Mouse (Mus musculus) gastrocnemius, adult 18-20 months (tissue): ENCODE measurements around the gene Slc36a1. TPM values are rescaled to one million over a fixed set of nuclear protein-coding genes. Genes with fewer than 3 reads are reported as not detected.

Experiments
- DNase-seq: peaks from one replicate; pipeline ENCODE4 v3.0.0; 2021; ENCODE audit warnings: low spot score
- long read RNA-seq, 2 experiments: library from polyadenylated mRNA; stranded (forward); transcript quantifications; one replicate each; pipeline ENCODE4 v2.0.0; 2021
- total RNA-seq, 2 experiments: library from RNA; stranded (reverse); gene quantifications; 2 replicates each; pipeline ENCODE4 v1.2.3; 2021

The Slc36a1 gene
- 1 to 10 TPM; 5.3 to 6.4 TPM for total RNA-seq
- long read RNA-seq, experiment 1, partial matches to known transcripts: 0 of 1 reads
- long read RNA-seq, experiment 1, other reads (novel, unspliced or antisense): 1 of 1 reads
- long read RNA-seq, experiment 2, partial matches to known transcripts: 2 of 5 reads
- long read RNA-seq, experiment 2, other reads (novel, unspliced or antisense): 3 of 5 reads

DNA sequence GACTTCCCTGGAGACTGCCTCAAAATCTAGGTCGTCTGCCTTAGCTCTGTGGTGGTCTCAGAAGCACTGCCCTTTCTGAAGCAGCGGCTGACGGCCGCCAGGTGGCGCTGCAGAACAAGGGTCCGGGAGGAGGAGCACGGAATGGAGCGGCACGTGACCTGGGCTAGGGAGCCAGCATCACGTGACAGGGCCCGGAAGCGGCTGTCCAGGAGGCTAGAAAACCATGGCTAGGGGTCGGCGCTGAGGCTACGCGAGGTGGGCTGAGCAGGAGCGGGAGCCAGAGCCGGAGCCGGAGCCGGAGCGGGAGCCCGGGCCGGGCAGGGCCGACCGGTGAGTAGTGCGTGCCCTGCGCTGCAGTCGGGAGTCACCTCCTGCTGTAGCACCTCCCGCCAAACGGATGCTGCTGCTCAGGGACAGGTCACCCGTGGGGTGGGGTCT, at the start of gene Slc36a1:
Gene Slc36a1, plus strand, starts transcription at position 192 of the 438 bp plus-strand sequence.
- peak; percentile 97 for DNase-seq

DNA sequence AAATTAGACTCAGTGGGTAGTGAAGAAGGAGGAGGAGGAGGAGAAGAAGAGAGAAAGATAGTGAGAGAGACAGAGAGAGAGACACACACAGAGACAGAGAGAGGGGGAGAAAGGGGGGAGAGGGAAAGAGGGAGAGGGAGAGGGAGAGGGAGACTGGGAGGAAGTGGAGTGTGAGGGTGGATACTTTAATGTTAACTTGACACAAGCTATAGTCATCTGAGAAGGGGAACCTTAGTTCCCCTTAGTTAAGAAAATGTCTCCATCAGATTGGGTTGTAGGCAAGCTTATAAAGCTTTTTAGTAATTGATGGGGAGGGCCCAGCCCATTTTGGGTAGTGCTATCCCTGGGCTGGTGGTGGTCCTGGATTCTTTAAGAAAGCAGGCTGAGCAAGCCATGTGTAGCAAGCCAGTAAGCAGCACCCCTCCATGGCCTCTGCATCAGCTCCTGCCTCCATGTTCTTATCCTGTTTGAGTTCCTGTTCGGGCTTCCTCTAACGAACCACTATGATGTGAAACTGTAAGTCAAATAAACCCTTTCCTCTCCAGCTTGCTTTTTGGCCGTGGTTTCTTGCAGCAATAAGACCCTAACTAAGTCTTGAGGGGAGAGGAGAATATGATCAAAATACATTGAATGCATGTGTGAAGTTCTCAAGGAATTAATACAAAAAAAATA, 49.6 kb upstream of the Slc36a1 start:
- no peak for DNase-seq

- no peak for DNase-seq
Observed at GRCm38 (mm10) chr11:55155070-55155421, 49.1 kb upstream of the Slc36a1 start.

DNA sequence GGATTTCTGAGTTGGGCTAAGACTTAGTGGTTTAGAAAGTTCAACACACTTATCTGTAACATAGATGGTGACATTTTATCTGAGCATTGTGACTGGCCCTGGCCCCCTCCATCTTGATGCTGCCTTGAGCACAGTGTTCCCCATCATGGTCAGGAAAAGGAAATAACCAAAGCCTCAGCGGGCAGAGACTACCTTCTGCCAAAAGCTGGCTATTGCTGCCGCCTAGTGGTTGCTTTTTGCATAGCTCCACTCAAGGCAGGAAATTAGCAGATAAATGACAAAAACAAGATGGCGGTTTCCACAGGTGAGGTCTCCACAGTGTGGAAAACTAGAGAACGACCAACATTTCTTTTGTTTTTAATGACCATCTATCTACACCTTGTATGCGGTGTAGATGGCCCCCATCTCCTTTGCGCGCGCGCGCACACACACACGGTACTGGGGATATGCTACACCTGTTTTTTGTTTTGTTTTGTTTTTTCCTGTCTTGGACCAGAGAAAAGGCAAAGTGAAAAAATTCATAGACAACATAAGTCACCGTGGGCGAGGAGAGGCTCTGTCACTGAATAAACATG, 45.3 kb upstream of the Slc36a1 start:
- peak; percentile 76 for DNase-seq

GRCm38 (mm10) chr11:55162670-55163069, 41.5 kb upstream of the Slc36a1 start:
- DNase-seq: no peak

DNA sequence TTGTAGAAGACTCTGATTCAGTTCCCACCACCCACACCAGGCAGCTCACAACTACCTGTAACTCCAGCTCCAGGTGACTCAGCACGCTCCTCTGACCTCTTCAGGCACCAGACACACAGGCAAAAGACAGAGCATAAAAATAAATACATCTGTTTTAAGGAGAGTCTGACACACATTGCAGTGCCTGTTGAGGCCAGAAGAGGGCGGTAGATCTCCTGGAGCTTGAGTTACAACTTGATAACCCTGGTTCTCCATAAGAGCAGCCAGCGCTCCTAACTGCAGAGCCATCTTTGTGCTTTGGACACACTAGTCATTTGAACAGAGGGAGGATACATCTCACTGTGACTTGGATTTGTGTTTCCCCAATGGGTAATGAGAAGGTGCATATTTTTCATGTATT, 39.4 kb upstream of the Slc36a1 start:
- peak; percentile 15 for DNase-seq

- DNase-seq: no peak
Observed at GRCm38 (mm10) chr11:55165748-55166147, 38.4 kb upstream of the Slc36a1 start.

GRCm38 (mm10) chr11:55168504-55168903, 35.6 kb upstream of the Slc36a1 start:
- no peak for DNase-seq

DNA sequence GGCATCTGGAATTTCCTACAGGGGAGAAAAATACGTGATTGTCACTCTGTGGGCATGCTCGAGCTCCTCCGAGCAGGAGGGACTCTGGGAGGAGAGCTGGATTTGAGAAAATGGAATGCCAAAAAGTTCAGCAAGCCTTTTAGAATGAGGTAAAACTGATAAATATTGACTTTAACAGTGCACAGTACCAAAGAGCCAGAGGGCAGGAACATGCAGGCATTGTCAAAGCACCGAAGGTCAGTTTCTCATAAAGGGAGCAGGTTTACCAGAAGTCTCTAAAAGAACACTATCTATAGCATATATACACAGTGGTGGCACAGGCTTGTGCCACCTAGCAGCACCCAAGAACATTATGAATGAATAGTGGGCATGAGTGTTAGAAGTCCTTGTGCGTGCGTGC, 35.2 kb upstream of the Slc36a1 start:
- DNase-seq: no peak

- DNase-seq: no peak
Observed at GRCm38 (mm10) chr11:55170501-55170900, 33.6 kb upstream of the Slc36a1 start.

DNA sequence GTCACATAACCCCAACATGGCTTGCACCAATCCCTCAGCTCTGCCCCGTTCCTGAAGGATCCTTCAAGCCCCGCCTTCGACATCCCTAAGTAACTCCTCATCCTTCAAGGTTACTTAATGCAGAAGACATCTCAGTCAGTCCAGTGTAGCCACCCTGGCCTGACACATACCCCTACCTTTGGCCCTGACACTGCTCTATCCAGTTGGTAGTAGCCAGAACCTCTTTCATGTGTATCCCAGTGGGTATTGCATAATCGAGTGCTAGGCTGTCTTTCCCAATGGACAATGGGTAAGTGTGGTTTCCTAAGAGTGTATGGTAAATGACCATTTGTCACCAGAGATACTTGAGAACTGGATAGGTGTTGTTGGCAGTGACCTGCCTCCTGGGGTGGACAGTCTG, 25.3 kb upstream of the Slc36a1 start:
- no peak for DNase-seq

- DNase-seq: no peak
Observed at GRCm38 (mm10) chr11:55179856-55180255, 24.3 kb upstream of the Slc36a1 start.

DNA sequence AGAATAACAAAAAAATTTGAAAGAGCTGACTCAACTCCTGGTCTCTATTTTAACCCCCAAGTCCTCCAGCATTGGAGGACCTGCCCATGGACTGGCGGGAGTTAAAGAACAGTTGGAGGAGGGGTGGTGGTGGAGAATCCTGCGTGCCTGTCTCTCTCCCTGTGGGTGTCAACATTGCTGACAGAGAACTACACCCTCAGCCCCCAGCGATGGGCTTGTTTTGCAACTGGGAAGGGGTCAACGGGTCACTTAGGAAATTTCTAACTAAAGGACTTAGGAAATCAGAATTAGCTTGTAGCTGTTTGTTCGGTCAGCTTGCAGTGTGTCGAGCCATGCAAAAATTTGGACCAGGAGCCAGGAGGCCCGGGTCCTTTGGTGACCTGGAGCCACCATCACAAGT, 21.0 kb upstream of the Slc36a1 start:
- no peak for DNase-seq

DNA sequence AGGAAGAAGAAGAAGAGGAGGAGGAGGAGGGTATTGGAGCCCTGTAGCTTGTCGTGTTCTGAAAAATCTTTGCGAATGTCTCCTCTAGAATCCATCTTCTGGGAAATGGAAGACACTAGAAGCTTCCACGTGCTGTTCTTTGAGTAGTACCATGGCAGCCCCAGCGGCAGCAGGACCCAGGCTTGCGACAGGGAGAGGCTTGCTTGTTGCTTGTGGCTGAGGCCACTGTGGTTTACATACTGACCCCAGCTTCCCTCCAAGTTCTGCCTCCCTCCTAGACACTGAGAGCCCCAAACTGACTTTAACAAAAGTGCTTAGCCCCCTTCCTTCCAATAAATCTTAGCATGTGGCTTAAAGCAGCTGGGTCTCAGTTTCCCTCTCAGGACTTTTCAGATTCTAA, 19.9 kb upstream of the Slc36a1 start:
- DNase-seq: no peak

DNA sequence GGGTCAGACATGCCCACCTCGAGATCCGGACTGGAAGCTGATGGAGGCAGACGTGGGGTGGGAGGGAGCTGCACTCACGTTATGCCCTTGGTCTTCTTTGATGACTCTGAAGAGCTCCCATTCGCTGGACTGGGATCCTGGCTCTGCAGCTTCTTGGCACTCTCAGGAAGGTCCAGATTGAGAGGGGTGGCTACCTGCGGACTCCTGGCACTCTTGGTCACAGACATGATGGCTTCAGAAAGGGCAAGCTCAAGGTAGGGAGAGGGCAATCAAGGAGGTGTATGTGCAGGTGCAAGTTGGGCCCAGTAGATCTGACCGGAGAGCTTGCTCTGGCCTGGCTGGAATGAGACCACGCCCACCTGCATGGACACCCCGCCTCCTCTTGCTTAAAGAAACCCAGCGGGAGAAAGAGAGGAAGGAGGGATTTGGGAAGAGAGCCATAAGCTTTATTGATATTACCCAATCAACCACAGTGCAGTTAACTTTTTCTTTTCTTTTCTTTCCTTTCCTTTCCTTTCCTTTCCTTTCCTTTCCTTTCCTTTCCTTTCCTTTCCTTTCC, 19.3 kb upstream of the Slc36a1 start, which contains the start of gene Slc36a2:
Gene Slc36a2, minus strand, starts transcription at position 345 of the 559 bp plus-strand sequence.
- DNase-seq: no peak

GRCm38 (mm10) chr11:55187292-55187691, 16.9 kb upstream of the Slc36a1 start:
- DNase-seq: no peak

GRCm38 (mm10) chr11:55187777-55188176, 16.4 kb upstream of the Slc36a1 start:
- no peak for DNase-seq

DNA sequence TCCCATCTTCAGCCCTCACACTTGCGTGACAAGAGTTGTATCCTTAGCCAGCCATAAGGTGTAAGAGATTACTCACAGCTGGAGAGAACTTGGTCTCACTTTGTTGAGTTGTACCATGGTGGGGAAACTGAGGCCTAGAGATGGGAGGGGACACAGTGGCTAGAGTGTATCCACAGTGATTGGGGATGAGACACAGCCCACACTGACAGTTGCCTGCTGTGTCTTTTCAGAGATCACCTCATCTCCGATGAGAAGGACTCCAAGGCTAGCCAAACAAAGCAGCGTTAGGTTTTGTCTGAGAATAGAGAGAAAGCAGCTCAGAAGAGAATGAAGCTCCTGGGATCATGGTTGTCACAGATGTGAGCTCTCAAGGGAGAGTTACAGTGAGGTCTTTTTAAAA, 13.9 kb upstream of the Slc36a1 start:
- DNase-seq: no peak

DNA sequence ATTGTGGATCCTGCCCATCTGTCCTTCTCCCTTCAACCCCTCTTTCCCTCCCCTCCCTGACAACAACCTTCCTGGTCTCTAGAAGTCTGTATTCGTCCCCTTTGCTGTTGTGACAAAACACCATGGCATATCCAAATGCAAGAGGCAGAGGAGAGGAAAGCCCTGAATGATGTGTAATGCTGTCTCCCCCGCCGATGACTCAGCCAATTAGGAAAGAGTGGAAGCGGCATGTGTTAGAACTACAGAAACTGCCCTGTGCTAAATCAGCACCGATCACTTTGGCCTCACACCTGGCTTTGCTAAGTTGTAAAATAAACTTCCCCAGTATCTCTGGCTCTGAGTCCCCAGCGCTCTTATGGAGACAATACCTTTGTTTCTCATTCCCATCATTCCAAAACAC, 7.1 kb upstream of the Slc36a1 start:
- DNase-seq: no peak

GRCm38 (mm10) chr11:55197740-55198510, 6.2 kb upstream of the Slc36a1 start:
- no peak for DNase-seq

GRCm38 (mm10) chr11:55204602-55205001, 452 bp downstream of the Slc36a1 start:
- no peak for DNase-seq
